Mouse (Mus musculus) CH12.LX (cell line): ENCODE data around the gene Mrpl33. TPM values are rescaled to one million over a fixed set of nuclear protein-coding genes. Genes with fewer than 3 reads are reported as not detected.

Experiments used
- DNase-seq: peaks from one replicate; pipeline ENCODE4 v3.0.0-alpha.2; 2013; ENCODE audit errors: extremely low read depth
- H3K27ac ChIP-seq: 2 replicates; pipeline ENCODE4 v1.5.1; 2012; ENCODE audit warnings: low read depth, mild to moderate bottlenecking, control low read depth, moderate library complexity; ENCODE audit not compliant: insufficient read depth
- H3K27me3 ChIP-seq: replicated peaks from 2 replicates; pipeline ENCODE3; 2012; ENCODE audit warnings: inconsistent platforms
- H3K36me3 ChIP-seq, 2 experiments: replicated peaks in 1 of 2; 2 replicates each; pipeline versions ENCODE3 to v1.6.1; 2012; ENCODE audit warnings: inconsistent platforms in 1 of 2, low read length in 1 of 2, mild to moderate bottlenecking in 1 of 2, mixed read lengths in 1 of 2, moderate library complexity in 1 of 2; ENCODE audit not compliant: control insufficient read depth in 1 of 2, insufficient read depth in 1 of 2
- H3K4me1 ChIP-seq, 2 experiments: 2 replicates each; pipeline ENCODE4 v1.6.1; 2012; ENCODE audit warnings: inconsistent platforms in 1 of 2, moderate library complexity in 1 of 2; ENCODE audit not compliant: insufficient read depth in 2 of 2, control insufficient read depth in 1 of 2
- H3K4me2 ChIP-seq: 2 replicates; pipeline ENCODE4 v1.6.1; 2012; ENCODE audit warnings: low read depth, mild to moderate bottlenecking, control low read depth; ENCODE audit not compliant: poor library complexity, insufficient read depth, severe bottlenecking
- H3K4me3 ChIP-seq, 3 experiments: fragments of 150-350 bp in 1 of 3; sonication (generic) in 1 of 3; replicated peaks in 1 of 3; 2 replicates each; pipeline versions ENCODE3 to v1.5.1; 2011 to 2012; ENCODE audit warnings: low read depth in 2 of 3, low read length in 2 of 3, mild to moderate bottlenecking in 2 of 3, moderate library complexity in 2 of 3, control low read depth in 1 of 3, improper control_type of control experiment in 1 of 3, inconsistent platforms in 1 of 3, mixed read lengths in 1 of 3; ENCODE audit not compliant: poor library complexity in 1 of 3
- H3K79me2 ChIP-seq: replicated peaks from 2 replicates; pipeline ENCODE4 v1.6.1; 2012; ENCODE audit warnings: mild to moderate bottlenecking, moderate library complexity; ENCODE audit not compliant: control insufficient read depth, poor library complexity, insufficient read depth, severe bottlenecking; ENCODE audit errors: extremely low read depth
- H3K9ac ChIP-seq: 2 replicates; pipeline ENCODE4 v1.6.1; 2012; ENCODE audit warnings: low read depth, mild to moderate bottlenecking, control low read depth, moderate library complexity; ENCODE audit not compliant: insufficient read depth
- H3K9me3 ChIP-seq: replicated peaks from 2 replicates; pipeline ENCODE3; 2012; ENCODE audit warnings: low read length, inconsistent platforms, mixed read lengths
- BHLHE40 ChIP-seq: IDR thresholded peaks from 2 replicates; pipeline ENCODE4 v1.6.1; 2011; ENCODE audit warnings: mild to moderate bottlenecking, low read depth, low read length, improper control_type of control experiment
- CHD1 ChIP-seq: IDR thresholded peaks from 2 replicates; pipeline ENCODE4 v1.6.1; 2012; ENCODE audit warnings: low read depth, low read length, improper control_type of control experiment, inconsistent platforms
- E2F4 ChIP-seq: IDR thresholded peaks from 2 replicates; pipeline ENCODE4 v1.6.1; 2011; ENCODE audit warnings: low read depth, low read length, improper control_type of control experiment; ENCODE audit not compliant: insufficient replicate concordance
- ELF1 ChIP-seq: IDR thresholded peaks from 2 replicates; pipeline ENCODE4 v1.6.1; 2014; ENCODE audit warnings: low read depth, mild to moderate bottlenecking, inconsistent platforms, low read length, improper control_type of control experiment
- EP300 ChIP-seq: IDR thresholded peaks from 2 replicates; pipeline ENCODE4 v1.6.1; 2011; ENCODE audit warnings: low read length, improper control_type of control experiment
- ETS1 ChIP-seq: conservative IDR thresholded peaks from 2 replicates; pipeline ENCODE4 v1.6.1; 2012; ENCODE audit warnings: low read depth, mild to moderate bottlenecking, inconsistent platforms, low read length, improper control_type of control experiment, moderate library complexity
- JUN ChIP-seq: IDR thresholded peaks from 2 replicates; pipeline ENCODE4 v1.6.1; 2011; ENCODE audit warnings: low read depth, mild to moderate bottlenecking, low read length, improper control_type of control experiment, moderate library complexity; ENCODE audit not compliant: insufficient read depth
- MAFK ChIP-seq: IDR thresholded peaks from 2 replicates; pipeline ENCODE4 v1.6.1; 2011; ENCODE audit warnings: low read length, improper control_type of control experiment; ENCODE audit not compliant: insufficient replicate concordance
- MAZ ChIP-seq: IDR thresholded peaks from 2 replicates; pipeline ENCODE4 v1.6.1; 2012; ENCODE audit warnings: low read depth, mild to moderate bottlenecking, inconsistent platforms, low read length, improper control_type of control experiment, moderate library complexity
- MEF2A ChIP-seq: IDR thresholded peaks from 2 replicates; pipeline ENCODE4 v1.6.1; 2014; ENCODE audit warnings: low read depth, mild to moderate bottlenecking, inconsistent platforms, low read length, improper control_type of control experiment, borderline replicate concordance
- MXI1 ChIP-seq: IDR thresholded peaks from 2 replicates; pipeline ENCODE4 v1.6.1; 2011; ENCODE audit warnings: mild to moderate bottlenecking, low read depth, low read length, improper control_type of control experiment
- MYC ChIP-seq: IDR thresholded peaks from 2 replicates; pipeline ENCODE4 v1.6.1; 2011; ENCODE audit warnings: low read depth, mild to moderate bottlenecking, improper control_type of control experiment, low read length
- RCOR1 ChIP-seq: conservative IDR thresholded peaks from 2 replicates; pipeline ENCODE4 v1.6.1; 2012; ENCODE audit warnings: low read depth, mild to moderate bottlenecking, inconsistent platforms, low read length, improper control_type of control experiment
- TCF12 ChIP-seq: IDR thresholded peaks from 2 replicates; pipeline ENCODE4 v1.6.1; 2014; ENCODE audit warnings: low read depth, mild to moderate bottlenecking, inconsistent platforms, low read length, improper control_type of control experiment
- UBTF ChIP-seq: IDR thresholded peaks from 2 replicates; pipeline ENCODE4 v1.6.1; 2012; ENCODE audit warnings: low read depth, mild to moderate bottlenecking, inconsistent platforms, low read length, improper control_type of control experiment, moderate library complexity
- USF1 ChIP-seq: IDR thresholded peaks from 2 replicates; pipeline ENCODE4 v1.6.1; 2014; ENCODE audit warnings: low read depth, mild to moderate bottlenecking, inconsistent platforms, low read length, improper control_type of control experiment
- ZMIZ1 ChIP-seq: IDR thresholded peaks from 2 replicates; pipeline ENCODE4 v1.6.1; 2012; ENCODE audit warnings: low read depth, mild to moderate bottlenecking, inconsistent platforms, low read length, improper control_type of control experiment
- ZNF384 ChIP-seq: IDR thresholded peaks from 2 replicates; pipeline ENCODE4 v1.6.1; 2012; ENCODE audit warnings: low read depth, low read length, improper control_type of control experiment, inconsistent platforms
- dilution Hi-C: fragments of 300-500 bp; cut with MboI; formaldehyde crosslinking; loops from 2 replicates; pipeline ENCODE4 v1.14.3; 2020; ENCODE audit warnings: low sequenced_read_pairs; ENCODE audit not compliant: extremely low pct_unique_long_range_greater_than_20kb, extremely low pct_ligation_motif_present
- in situ Hi-C: fragments of 300-500 bp; cut with MboI; formaldehyde crosslinking; loops from 3 replicates; pipeline ENCODE4 v1.14.3; 2019; ENCODE audit warnings: low sequenced_read_pairs, low pct_ligation_motif_present, low pct_unique_long_range_greater_than_20kb, mixed read lengths
- polyA plus RNA-seq: library from polyadenylated mRNA; unstranded; fragments of >175 nt; gene quantifications from 2 replicates; pipeline ENCODE4 v1.2.1, GENCODE M21; 2012; ENCODE audit warnings: low read depth; ENCODE audit not compliant: insufficient read length
- total RNA-seq, 2 experiments: library from RNA; depleted of rRNA; stranded (reverse); fragments of 300-350 nt in 1 of 2; fragments of >200 nt in 1 of 2; gene quantifications; 2 replicates each; pipeline ENCODE4 v1.2.3; 2012 to 2014

Gene Mrpl33
- total and polyA plus RNA-seq, 3 experiments = 114 to 336 (median 168) TPM

DNA sequence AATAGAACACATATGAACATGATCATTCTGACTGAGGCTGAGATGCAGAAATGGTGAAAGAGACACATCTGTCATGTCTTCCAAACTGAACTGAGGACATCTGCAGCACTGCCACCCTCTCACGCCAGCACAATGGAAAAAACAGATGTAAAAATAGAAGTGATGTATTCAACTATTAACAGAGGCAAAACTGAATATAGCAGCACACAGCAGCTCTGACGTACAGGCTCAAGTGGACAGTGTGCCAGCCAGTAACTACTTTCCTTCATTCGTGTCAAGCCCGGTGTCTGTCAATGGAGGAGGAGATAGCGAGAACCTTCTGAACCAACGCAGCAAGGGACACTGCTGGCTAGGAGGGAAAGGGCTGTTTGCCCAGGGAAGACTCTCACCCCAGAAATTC is 48.1 kb downstream of the Mrpl33 start:
- no peaks in the 10 kb centered on the region for H3K9me3 ChIP-seq
- no peak overlapping the region for H3K9ac ChIP-seq
- DNase-seq = peak; percentile 54
- H3K27me3 ChIP-seq = no peaks in the 10 kb centered on the region
- H3K27ac ChIP-seq = peak overlapping the region; percentile 40; the same call in 1 of the 2 replicates
- H3K4me3 ChIP-seq = no peak overlapping the region
- peaks cover under 1 to 35% of the 10 kb centered on the region in 2 experiments for H3K36me3 ChIP-seq
- no peak overlapping the region for H3K4me2 ChIP-seq
- no peak for TF ChIP-seq UBTF
- TF ChIP-seq CHD1 = 0 out of 2 replicates have a peak, but pooled peaks have one; percentile 17
- no peak for TF ChIP-seq ZMIZ1
- 0 out of 2 replicates have a peak, but pooled peaks have one; percentile 10 for TF ChIP-seq MYC
- no peak for TF ChIP-seq MAFK
- peak; percentile 95 for TF ChIP-seq MEF2A
- no peak for TF ChIP-seq ZNF384
- no peak for TF ChIP-seq ELF1
- TF ChIP-seq MAZ = no peak
- TF ChIP-seq JUN = 0 out of 2 replicates have a peak, but pooled peaks have one; percentile 10
- TF ChIP-seq ETS1 = peak; percentile 70
- TF ChIP-seq EP300 = peak; percentile 58; the same call in 1 of the 2 replicates
- TF ChIP-seq USF1 = no peak
- peak; percentile 51; the same call in 1 of the 2 replicates for TF ChIP-seq TCF12
- no peak for TF ChIP-seq E2F4
- TF ChIP-seq, all 38 proteins: peak for 7
- peaks cover 15 to 39% of the 10 kb centered on the region in 2 experiments for H3K4me1 ChIP-seq
- H3K79me2 ChIP-seq = no peaks in the 10 kb centered on the region
- dilution Hi-C loops = no loop called here
- in situ Hi-C loops = no loop called here

DNA sequence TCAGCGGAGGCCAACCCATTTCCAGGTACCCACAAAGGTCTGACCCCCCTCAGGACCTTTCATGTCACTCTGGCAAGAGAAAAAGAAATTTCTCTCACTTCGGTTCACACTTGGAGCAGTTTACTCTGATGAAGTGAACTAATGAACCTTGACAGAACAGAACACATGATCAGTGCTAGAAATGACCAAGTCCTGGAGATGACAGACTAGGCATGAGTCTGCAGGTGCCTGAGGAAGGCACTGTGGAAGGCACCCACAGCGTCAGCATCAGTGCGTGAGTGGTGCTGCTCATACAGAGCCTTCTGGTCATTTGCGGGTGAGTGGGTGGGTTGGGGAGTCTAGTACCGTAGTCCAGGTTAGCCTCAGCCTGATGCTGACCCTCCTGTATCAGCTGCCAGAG is 49.1 kb downstream of the Mrpl33 start:
- Histone ChIP-seq H3K4me3 (no peak overlapping the region), H3K27me3 (no peaks in the 10 kb centered on the region), H3K79me2 (no peaks in the 10 kb centered on the region), H3K36me3 (peaks cover 3 to 30% of the 10 kb centered on the region in 2 experiments), H3K27ac (no peak overlapping the region), H3K4me1 (peaks cover 15 to 39% of the 10 kb centered on the region in 2 experiments), H3K9me3 (no peaks in the 10 kb centered on the region), H3K4me2 (no peak overlapping the region), H3K9ac (no peak overlapping the region)
- dilution Hi-C loops (no loop called here), in situ Hi-C loops (no loop called here)
- DNase-seq = peak; percentile 49
- TF ChIP-seq RCOR1 (no peak), MXI1 (peak; percentile 36; the same call in 1 of the 2 replicates), MYC (no peak), BHLHE40 (peak; percentile 65), ETS1 (peak; percentile 60)
